Mouse (Mus musculus): ENCODE data around the gene Hspd1.

Hspd1 gene

DNA sequence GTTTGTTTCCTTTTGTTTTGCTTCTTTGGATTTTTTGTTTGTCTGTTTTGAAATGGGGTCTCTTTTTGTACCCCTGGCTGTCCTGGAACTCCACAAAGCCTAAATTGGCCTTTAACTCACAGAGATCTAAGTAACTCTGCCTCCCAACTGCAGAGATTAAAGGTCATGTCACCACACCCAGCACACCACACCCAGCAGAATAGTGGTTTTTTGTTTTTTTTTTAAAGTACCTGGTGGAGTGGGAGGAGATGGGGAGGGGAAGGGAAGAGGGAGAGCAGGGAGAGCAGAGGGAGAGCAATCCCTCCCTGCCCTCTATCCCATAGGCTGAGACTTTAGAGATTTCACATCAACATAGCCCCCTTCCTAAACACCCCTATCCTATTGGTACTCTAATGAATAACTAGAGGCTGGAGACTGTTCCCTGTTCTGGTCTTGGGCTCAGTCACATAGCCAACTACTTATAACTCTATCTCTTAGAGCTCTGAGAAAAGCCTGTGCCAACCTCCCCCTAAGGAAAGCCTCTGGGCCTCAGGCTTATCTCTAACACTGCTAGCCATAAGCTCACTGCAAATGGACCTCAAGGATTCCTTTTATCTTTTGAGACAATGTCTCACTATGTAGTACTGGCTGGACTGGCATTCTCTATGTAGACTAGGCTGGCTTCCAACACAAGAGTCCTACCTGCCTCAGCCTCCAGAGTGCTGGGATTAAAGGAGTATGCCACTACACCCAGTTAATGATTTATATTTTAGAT lies 56.8 kb downstream of the Hspd1 start:
- no peak for DNase-seq

DNA sequence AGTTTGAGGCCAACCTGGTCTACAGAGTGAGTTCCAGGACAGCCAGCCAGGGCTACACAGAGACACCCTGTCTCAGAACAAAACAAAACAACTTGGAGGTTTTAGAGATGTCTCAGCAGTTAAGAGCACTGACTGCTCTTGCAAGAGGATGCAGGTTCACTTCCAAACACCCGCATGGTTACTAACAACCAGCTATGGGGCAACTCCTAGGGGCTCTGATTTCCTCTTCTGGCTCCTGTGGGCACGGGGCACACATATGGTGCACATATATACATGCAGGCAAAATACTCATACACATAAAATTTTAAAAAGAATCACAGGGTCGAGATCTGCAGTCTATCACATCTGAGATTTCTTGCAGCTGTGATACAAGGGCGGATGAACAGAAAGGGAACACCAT lies 58.6 kb downstream of the Hspd1 start:
- DNase-seq: no peak

DNA sequence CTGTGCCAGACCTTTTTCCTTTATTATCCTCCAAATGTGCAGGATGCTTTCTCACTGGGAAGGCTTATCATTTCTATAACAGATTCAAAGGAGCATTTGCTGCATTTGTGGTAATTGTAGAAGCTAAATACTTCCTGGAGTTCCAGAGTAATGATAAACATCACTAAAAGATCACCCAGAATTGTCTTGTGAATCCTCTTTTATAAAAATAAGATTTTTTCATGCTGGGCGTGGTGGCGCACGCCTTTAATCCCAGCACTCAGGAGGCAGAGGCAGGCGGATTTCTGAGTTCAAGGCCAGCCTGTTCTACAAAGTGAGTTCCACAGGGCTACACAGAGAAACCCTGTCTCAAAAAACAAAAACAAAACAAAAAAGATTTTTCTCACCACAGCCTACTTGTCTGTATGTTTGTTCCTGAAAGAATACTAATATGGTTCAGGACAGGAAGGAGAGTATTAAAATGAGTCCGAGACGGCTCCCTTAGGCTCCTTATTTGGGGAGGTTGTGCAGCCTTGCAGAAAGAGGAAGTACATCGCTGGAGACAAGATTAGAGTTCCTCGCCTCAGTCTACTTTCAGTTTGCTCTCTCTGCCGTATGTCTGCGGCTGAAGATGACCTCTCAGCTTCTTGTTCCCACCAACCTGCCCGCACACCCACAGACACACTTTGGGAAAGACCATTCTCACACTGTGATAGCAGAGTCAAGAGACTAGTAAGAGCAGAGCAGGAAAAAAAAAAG lies 59.4 kb downstream of the Hspd1 start:
- DNase-seq: peak in 1 of 2 experiments; percentile 50

DNA sequence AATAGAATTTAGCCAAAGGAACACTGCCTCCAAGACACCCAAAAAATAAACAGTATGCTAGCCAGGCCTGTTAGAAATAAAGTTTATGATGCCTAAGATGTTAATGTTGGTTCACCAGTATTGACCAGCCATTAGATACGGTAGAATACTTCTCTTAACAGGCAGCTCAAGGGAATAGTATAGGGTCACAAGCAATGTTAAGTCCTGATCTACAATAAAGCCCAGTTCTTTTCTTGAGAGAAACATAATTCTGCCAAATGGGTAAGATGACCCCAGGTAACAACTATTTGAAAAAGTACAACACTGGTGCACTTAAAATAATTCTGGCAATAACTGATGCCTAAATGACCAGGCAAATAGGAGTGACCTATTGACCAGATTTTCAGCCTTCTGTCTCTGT lies 60.1 kb downstream of the Hspd1 start:
- DNase-seq: no peak

All from lung, postnatal 4 days (tissue).